Mouse (Mus musculus) cortical plate, adult 2 months (tissue): ENCODE measurements at regions not wholly inside any gene's neighbourhood (a gene's known extent, or its start where the extent isn't known, plus 50 kb on each side); places are given as distances from the start of the nearest gene placed in this dataset.

Experiments
- H3K27ac ChIP-seq: fragments of 200-500 bp; 2 replicates; pipeline ENCODE4 v1.5.1; 2012; ENCODE audit warnings: low read length, control low read depth, inconsistent platforms; ENCODE audit not compliant: insufficient read depth
- H3K4me1 ChIP-seq: fragments of 200-500 bp; 2 replicates; pipeline ENCODE4 v1.6.1; 2011; ENCODE audit warnings: low read length; ENCODE audit not compliant: control insufficient read depth, insufficient read depth
- H3K4me3 ChIP-seq: fragments of 200-500 bp; 2 replicates; pipeline ENCODE4 v1.5.1; 2011; ENCODE audit warnings: mild to moderate bottlenecking, low read length, control low read depth; ENCODE audit not compliant: insufficient read depth
- CTCF ChIP-seq: fragments of 200-500 bp; IDR thresholded peaks from 2 replicates; pipeline ENCODE4 v1.5.1; 2011; ENCODE audit warnings: mild to moderate bottlenecking, control low read depth, low read length; ENCODE audit not compliant: insufficient read depth; ENCODE audit errors: extremely low read depth
- POLR2A ChIP-seq: fragments of 200-500 bp; IDR thresholded peaks from 2 replicates; pipeline ENCODE4 v1.6.1; 2011; ENCODE audit warnings: mild to moderate bottlenecking, low read length, control low read depth; ENCODE audit not compliant: insufficient read depth; ENCODE audit errors: extremely low read depth

DNA sequence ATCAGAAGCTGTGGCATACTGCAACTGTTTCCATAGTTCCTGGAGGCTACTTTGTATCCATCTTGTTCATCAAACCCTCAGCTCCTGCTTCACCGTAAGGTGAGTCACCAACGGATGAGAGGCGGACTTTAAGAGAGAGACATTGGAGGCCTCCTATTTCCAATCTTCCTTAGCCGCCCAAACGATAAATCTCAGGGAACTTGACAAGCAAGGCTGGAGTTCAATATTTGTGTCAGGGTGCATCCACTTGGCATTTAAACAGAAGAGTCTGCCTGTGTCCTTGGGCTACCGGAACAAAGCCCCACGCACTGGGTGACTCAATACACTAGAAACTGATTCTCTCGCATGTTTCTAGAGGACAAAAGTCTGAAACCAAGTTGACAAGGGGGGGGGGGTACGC is 76.1 kb upstream of the Rasgrf1 start:
- Histone ChIP-seq H3K4me1 (no peaks in the 10 kb centered on the region), H3K4me3 (no peak overlapping the region), H3K27ac (no peak overlapping the region)
- TF ChIP-seq CTCF (no peak), POLR2A (no peak)

DNA sequence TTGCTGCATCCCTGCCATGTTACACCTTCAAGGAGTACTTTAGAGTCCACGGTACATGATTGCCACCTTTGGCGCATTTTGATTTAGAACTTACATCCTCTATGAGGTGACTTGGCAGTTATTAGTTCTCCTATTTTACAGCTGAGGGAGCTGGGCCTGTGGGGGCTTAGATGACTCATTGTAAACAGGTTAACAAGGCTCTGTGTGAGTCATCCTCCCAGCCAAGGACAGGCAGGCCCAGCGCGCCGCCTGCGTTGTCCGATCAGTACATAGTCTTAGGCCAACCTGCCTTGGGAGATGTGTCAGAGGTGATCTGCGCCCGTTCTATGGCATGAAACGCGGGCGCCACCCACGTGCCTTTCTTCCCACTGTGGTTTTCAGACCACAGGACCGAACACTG is 77.9 kb upstream of the Rasgrf1 start:
- TF ChIP-seq CTCF (no peak), POLR2A (no peak)
- H3K27ac ChIP-seq, result no peak overlapping the region

DNA sequence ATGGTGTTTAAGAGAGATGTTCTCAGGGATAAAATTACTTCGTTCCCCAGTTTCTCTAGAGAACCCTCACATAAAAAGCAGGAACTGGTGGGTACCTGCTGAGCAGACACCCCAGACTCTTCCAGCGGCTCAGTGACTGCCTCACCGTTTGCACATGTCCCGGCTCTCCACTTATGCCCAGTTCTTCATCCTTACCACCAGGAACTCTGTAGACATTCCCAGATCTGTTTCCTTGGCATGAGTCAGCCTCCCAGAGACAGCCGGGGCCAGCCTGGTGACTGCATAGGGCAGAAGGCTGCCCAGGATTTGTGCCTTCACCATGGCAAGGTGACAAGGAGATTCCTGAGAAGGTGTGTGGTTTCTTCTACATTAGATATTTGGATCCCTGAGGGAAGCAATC is 81.6 kb upstream of the Rasgrf1 start:
- TF ChIP-seq CTCF (no peak), POLR2A (no peak)
- no peak overlapping the region for H3K4me3 ChIP-seq
- no peak overlapping the region for H3K27ac ChIP-seq
- no peaks in the 10 kb centered on the region for H3K4me1 ChIP-seq

More for the DNA sequence above, 77.9 kb upstream of the Rasgrf1 start:
- H3K4me1 ChIP-seq, result no peaks in the 10 kb centered on the region
- no peak overlapping the region for H3K4me3 ChIP-seq

DNA sequence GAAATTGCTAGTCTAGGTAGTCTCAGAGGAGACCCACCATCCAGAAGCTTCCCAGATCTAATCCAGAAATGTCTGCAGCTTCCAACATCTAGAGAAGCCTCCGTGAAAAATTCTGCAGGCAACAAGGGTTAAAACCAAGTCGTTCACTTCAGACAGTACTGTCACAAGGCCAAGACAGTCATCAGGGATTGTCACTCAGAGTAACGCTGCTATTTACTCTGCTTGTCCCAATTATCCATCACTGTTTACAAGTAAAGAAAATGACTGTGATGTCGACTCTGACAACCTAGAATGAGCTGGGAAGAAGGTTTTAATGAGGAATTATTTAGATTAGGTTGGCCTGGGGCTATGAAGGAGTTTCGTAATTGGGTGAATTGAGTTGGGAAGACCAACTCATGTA is 82.1 kb upstream of the Rasgrf1 start:
- TF ChIP-seq CTCF, result no peak
- no peak for TF ChIP-seq POLR2A
- H3K4me3 ChIP-seq, result no peak overlapping the region
- no peak overlapping the region for H3K27ac ChIP-seq
- no peaks in the 10 kb centered on the region for H3K4me1 ChIP-seq

DNA sequence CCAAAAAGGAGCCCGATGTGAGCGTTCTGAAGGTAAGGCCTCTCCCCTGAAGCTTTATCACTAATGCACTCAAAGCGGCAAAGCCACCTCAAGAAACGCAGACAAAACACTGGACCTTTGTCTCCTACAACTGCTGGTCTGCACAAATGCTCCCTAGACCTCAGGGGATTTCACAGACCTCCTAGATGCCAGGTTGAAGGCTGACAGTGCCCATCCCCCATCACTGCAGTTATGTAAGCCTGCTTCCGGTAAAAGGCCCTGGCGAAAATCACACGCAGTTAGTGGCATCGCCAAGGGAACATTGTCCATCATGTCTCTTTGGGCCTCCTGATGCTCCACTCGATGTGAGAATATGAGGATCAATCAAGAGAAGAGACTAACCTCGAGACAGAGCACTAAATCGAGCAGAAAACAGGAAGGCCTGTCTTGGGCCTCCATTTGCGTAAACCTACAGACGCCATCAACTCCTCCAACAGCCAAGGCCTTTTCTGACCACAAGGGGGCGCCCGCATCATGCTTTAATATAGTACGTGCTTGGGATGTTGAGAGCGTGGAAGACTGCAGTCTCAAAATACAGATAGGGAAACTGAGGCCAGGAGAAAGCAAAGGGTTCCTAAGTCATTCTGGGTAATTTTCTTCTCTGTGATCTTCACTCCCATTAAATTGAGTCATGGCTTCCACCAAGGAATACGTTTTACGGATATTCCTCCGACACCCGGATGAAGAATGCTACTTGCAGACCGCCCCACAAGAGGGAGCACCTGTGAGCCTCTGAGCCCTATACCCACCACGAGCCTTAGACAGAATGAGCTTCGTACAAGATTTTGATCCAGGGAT is 82.8 kb upstream of the Rasgrf1 start:
- no peaks in the 10 kb centered on the region for H3K4me1 ChIP-seq
- TF ChIP-seq CTCF, result peak; percentile 52
- no peak for TF ChIP-seq POLR2A
- no peak overlapping the region for H3K4me3 ChIP-seq
- no peak overlapping the region for H3K27ac ChIP-seq

DNA sequence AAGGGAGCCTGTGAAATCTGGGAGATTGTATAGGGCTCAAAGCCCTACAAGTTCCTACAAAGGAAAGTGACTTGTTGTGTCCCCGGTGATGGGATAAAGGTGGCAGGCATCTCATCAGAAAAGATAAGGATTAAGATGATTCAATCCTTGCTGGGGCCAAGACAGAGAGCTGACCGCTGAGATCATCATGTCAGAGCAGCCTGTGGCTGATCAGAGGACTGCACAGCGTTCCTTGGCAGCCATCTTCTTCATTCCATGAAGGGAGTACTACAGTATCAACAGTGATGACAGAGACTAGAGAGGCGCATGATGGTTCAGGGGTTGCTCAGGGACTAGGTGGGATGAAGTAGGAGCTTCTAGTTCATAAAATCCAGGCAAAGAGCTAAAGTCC is 83.6 kb upstream of the Ankrd34c start:
- no peak for TF ChIP-seq CTCF
- TF ChIP-seq POLR2A, result no peak
- Histone ChIP-seq H3K4me1 (no peaks in the 10 kb centered on the region), H3K27ac (no peak overlapping the region), H3K4me3 (no peak overlapping the region)

DNA sequence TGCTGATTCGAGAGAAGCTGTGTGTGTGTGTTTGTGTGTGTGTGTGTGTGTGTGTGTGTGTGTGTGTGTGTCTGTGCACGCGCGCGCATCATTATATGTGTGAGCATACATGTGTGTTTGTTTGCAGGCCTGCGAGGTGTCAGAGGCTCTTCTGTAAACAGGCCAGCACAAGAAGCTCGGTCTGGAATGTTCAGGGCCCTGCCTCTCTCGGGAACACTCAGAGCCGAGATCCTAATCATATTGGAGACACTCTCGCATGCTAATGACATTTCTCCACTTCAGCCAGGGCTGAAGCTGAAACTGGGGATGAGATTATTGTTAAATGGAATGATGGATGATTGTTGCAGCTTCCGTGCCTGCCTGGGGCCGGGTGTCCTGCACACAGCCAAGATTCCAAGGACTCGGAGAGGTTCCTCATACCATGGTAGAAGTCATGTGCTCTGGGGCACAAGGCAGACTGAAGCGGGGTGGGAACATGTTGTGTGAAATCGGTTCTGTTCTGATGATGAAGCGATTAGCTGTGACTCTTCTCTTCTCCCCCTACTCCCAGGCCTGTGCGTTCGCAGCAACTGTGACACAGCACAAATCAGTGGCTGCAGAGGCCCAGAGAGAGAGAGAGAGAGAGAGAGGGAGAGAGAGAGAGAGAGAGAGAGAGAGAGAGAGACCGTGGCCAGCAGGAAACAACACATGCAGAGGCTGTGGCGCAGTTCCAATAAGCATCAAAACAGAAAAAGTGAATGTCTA is 83.0 kb upstream of the Ankrd34c start:
- no peak for TF ChIP-seq POLR2A
- TF ChIP-seq CTCF, result no peak
- Histone ChIP-seq H3K4me1 (no peaks in the 10 kb centered on the region), H3K4me3 (no peak overlapping the region), H3K27ac (no peak overlapping the region)

DNA sequence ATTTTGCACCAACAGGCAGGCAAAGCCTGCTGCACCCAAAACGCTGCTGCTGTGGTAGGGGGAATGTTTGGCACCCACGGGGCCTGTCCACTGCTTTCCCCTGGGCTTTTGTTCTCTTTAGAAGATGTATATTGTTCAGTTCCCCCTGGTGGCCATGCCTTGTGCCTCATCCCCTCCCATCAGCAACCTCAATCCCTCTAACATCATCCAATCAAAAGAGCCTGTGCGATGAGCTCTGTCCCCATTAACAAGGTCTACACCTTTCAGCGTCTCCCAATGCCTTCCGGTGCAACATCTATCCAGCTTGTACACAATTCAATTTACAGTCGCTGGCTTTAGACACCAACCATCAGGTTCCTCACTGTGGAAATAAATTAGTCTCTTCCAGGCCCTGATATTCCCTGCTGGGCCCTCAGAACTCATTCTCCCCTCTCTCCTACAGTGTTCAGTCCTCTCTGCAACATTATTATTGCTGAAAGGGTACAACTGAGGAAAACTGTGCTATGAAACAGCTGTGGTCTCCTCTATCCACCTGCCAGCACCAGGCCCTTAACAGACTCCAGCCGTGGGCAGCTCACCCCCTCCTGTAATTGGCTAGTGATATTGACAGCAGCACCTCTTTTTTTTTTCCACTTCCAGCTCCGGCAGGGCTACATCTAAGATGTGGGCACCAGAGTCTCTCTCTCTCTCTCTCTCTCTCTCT is 75.5 kb upstream of the Ankrd34c start:
- Histone ChIP-seq H3K27ac (no peak overlapping the region), H3K4me1 (no peaks in the 10 kb centered on the region), H3K4me3 (no peak overlapping the region)
- TF ChIP-seq POLR2A (no peak), CTCF (no peak)

DNA sequence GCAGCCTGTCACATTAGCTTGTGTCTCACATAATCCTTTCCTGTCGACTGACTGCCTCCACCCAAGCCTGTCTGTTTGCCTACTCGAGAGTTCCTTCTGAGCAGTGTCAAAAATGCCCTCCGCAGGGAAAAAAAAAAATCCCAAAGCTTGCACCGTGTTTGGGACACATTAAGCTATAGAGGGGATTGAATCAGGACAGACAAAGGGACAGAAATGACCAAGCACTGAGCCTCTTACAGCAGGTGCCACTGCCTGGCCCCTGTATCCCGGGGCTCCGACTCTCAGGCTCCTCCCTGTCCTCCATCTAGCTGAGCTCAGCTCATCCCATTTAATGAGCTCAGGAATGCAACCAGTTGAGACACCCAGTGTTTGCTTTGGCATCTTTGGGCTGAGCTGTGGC is 69.1 kb upstream of the Ankrd34c start:
- no peak overlapping the region for H3K4me3 ChIP-seq
- H3K4me1 ChIP-seq, result no peaks in the 10 kb centered on the region
- TF ChIP-seq CTCF, result no peak
- no peak for TF ChIP-seq POLR2A
- H3K27ac ChIP-seq, result no peak overlapping the region

DNA sequence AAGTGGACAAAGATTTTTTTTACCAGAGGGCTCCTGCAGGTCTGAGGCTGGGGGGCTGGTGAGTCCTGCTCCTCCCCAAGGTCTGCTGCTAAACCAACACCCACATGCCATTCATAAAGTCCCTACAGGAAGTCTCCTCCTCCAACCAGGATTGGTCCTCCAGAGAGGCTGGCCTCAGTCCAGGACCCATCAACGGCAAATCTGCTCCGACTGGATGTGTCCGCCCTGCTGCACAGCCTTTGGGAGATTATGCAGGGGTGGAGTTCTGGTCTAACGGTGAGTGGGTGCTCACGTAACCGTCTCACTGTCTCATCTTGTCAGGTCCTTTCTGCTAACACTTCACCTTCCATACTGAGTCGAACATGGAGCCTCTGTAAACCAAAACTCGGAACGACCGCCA is 64.4 kb upstream of the Ankrd34c start:
- Histone ChIP-seq H3K4me1 (no peaks in the 10 kb centered on the region), H3K27ac (no peak overlapping the region), H3K4me3 (no peak overlapping the region)
- TF ChIP-seq POLR2A (no peak), CTCF (no peak)
